ENCODE assay signal across 24 mouse cellular contexts in the genomic region with DNA sequence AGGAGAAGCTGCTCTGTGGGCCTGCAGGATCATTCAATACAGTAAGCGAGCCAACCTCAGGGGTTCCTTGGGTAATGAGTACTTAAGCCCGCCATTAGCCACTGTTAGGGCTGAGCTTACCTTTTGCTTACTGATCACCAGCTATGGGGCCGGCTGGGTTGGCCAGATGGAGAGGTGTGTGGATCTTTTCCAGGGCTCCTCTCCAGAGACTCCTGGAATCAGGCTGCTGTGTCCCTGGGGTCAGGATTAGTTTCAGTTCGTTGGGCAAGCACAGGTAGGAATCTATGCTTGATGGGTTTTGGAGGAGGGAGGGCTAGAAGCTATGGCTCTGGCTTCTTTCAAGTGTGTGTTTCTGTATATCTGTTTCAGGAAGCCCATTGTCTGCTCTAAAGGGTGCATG.
"Had no signal": no experiment of that assay in that cellular context is flagged by ENCODE, and none has a peak within 500 bp of the region (broad histone marks: within the 10 kb centered on the region; RNA-seq: fewer than 3 reads in every experiment).

No protein-coding gene starts in this region.

- H3K27ac ChIP-seq: heart, embryonic 10.5 days; hindbrain, embryonic 10.5 days; hindbrain, embryonic 12.5 days; hindbrain, embryonic 14.5 days; intestine, embryonic 15.5 days; kidney, embryonic 15.5 days; kidney, postnatal 0 days; limb, embryonic 13.5 days; limb, embryonic 15.5 days; liver, embryonic 13.5 days had no signal

- H3K27me3 ChIP-seq: heart, embryonic 12.5 days; hindbrain, embryonic 12.5 days; intestine, embryonic 15.5 days; kidney, embryonic 15.5 days; limb, embryonic 13.5 days; limb, embryonic 15.5 days; liver, embryonic 13.5 days had no signal

- H3K4me1 ChIP-seq: heart, embryonic 10.5 days; heart, embryonic 12.5 days; hindbrain, embryonic 10.5 days; hindbrain, embryonic 12.5 days; intestine, embryonic 15.5 days; kidney, embryonic 15.5 days; limb, embryonic 13.5 days; limb, embryonic 15.5 days; liver, embryonic 13.5 days had no signal

- H3K9ac ChIP-seq: heart, embryonic 12.5 days; hindbrain, embryonic 12.5 days; hindbrain, embryonic 14.5 days; intestine, embryonic 15.5 days; kidney, embryonic 15.5 days; limb, embryonic 13.5 days; limb, embryonic 15.5 days; liver, embryonic 13.5 days had no signal

- H3K9me3 ChIP-seq: heart, embryonic 10.5 days; heart, embryonic 12.5 days; hindbrain, embryonic 10.5 days; hindbrain, embryonic 12.5 days; intestine, embryonic 15.5 days; kidney, embryonic 15.5 days; limb, embryonic 13.5 days; limb, embryonic 15.5 days had no signal

- H3K36me3 ChIP-seq: heart, embryonic 10.5 days; heart, embryonic 12.5 days; hindbrain, embryonic 10.5 days; hindbrain, embryonic 12.5 days; intestine, embryonic 15.5 days; kidney, embryonic 15.5 days; limb, embryonic 13.5 days; limb, embryonic 15.5 days; liver, embryonic 13.5 days had no signal

- DNase-seq: gastrocnemius, postnatal 14 days; gastrocnemius, postnatal 36 days; heart, adult 18-20 months; heart, postnatal 10 days; heart, postnatal 4 days; kidney, postnatal 14 days; layer of hippocampus, adult 9-11 months; layer of hippocampus, postnatal 36 days; left cerebral cortex, postnatal 4 days; liver, embryonic 13.5 days had no signal

- H3K4me3 ChIP-seq: heart, embryonic 10.5 days; heart, embryonic 12.5 days; hindbrain, embryonic 10.5 days; hindbrain, embryonic 12.5 days; intestine, embryonic 15.5 days; kidney, embryonic 15.5 days; limb, embryonic 13.5 days; limb, embryonic 15.5 days; liver, embryonic 13.5 days had no signal

- ATAC-seq: hindbrain, embryonic 16.5 days; inflammation-experienced regulatory T-cells, adult 6 months; intestine, embryonic 15.5 days; intestine, postnatal 0 days had no signal

- H3K4me2 ChIP-seq: heart, embryonic 12.5 days; hindbrain, embryonic 12.5 days; hindbrain, embryonic 14.5 days; intestine, embryonic 15.5 days; kidney, embryonic 15.5 days; limb, embryonic 13.5 days; limb, embryonic 15.5 days; liver, embryonic 11.5 days; liver, embryonic 13.5 days had no signal
